Comparison of ENCODE assay signal across 22 mouse cellular contexts in genomic region chr2:59707922-59708706, GRCm38 (mm10).
DNase-seq lines count a peak whose midpoint lies in the region; ATAC-seq and TF ChIP-seq lines count a peak whose summit lies in the region.
"Had no signal": no experiment of that assay in that cellular context is flagged by ENCODE, and none has a peak within 500 bp of the region (broad histone marks: within the 10 kb centered on the region; RNA-seq: fewer than 3 reads in every experiment).

No protein-coding gene starts in this region.

- TF ChIP-seq EP300 in heart, postnatal 0 days (IDR thresholded peaks at IDR 0.05; ENCODE audit: low read depth), result no peak

- TF ChIP-seq POLR2A in liver, adult 2 months (IDR thresholded peaks at IDR 0.05; ENCODE audit: extremely low read depth, insufficient read depth, low read length), result no peak

- H3K27me3 ChIP-seq in heart, embryonic 10.5 days (ENCODE audit: insufficient read depth, poor library complexity, severe bottlenecking), result no peaks in the 10 kb centered on the region
- no peaks in the 10 kb centered on the region for H3K27me3 ChIP-seq in heart, postnatal 0 days (ENCODE audit: control insufficient read depth, insufficient read depth, low read length)
- H3K27me3 ChIP-seq in liver, adult 2 months (ENCODE audit: control insufficient read depth, insufficient read depth, low read length), result no peaks in the 10 kb centered on the region
- H3K27me3 ChIP-seq: embryonic facial prominence, embryonic 15.5 days; hindbrain, embryonic 15.5 days; limb, embryonic 15.5 days; neural tube, embryonic 13.5 days had no signal

- H3K79me2 ChIP-seq in liver, adult 2 months (ENCODE audit: control insufficient read depth, insufficient read depth, low read length), result no peaks in the 10 kb centered on the region

- H3K36me3 ChIP-seq in heart, embryonic 10.5 days, result 0 out of 2 replicates have a peak, but pooled peaks cover 13% of the 10 kb centered on the region
- H3K36me3 ChIP-seq in heart, postnatal 0 days (replicated peaks; ENCODE audit: control insufficient read depth, insufficient read depth, low read length), result 0 out of 2 replicates have a peak, but pooled peaks cover 6% of the 10 kb centered on the region
- no peaks in the 10 kb centered on the region for H3K36me3 ChIP-seq in liver, adult 2 months (ENCODE audit: control insufficient read depth, insufficient read depth, low read length)
- H3K36me3 ChIP-seq: embryonic facial prominence, embryonic 15.5 days; hindbrain, embryonic 15.5 days; limb, embryonic 15.5 days; neural tube, embryonic 13.5 days had no signal

- TF ChIP-seq CTCF in heart, postnatal 0 days (IDR thresholded peaks at IDR 0.05; ENCODE audit: low read depth), result no peak
- TF ChIP-seq CTCF in liver, adult 2 months (IDR thresholded peaks at IDR 0.05; ENCODE audit: low read depth, low read length), result no peak

- intact Hi-C loops in left cerebral cortex, postnatal 25 days (cut with DNase I), result no loop called here

- WGBS in heart, embryonic 10.5 days, result 37% methylated on average over 13 of the region's 13 CpGs
- 31% methylated on average over 13 of the region's 13 CpGs for WGBS in heart, postnatal 0 days
- WGBS in liver, adult 2 months, result 73% methylated on average over 13 of the region's 13 CpGs

- no peak for DNase-seq in heart, embryonic 10.5 days (ENCODE audit: low spot score)
- no peak for DNase-seq in heart, adult 8-10 months (ENCODE audit: low spot score)
- DNase-seq in heart, postnatal 0 days (ENCODE audit: low spot score), result peak; percentile 34
- no peak for DNase-seq in heart, postnatal 4 days
- DNase-seq in liver, adult 2 months (ENCODE audit: extremely low read depth, low read depth, low spot score), result peak; percentile 9
- no peak for DNase-seq in liver
- DNase-seq in left cerebral cortex, postnatal 25 days (ENCODE audit: low spot score in 2 of 2), result no peak
- DNase-seq: adrenal gland, postnatal 25 days; B cell, adult 2 months; cerebellum, adult 11-12 months; cerebellum, postnatal 14 days; kidney, adult 18-20 months; layer of hippocampus, postnatal 36 days; lung, embryonic 14.5 days; midbrain, embryonic 14.5 days; right cerebral cortex, postnatal 25 days; thymus, postnatal 36 days had no signal

- no peak overlapping the region for H3K9ac ChIP-seq in heart, postnatal 0 days (replicated peaks; ENCODE audit: low read depth, low read length)
- no peak overlapping the region for H3K9ac ChIP-seq in liver, adult 2 months (ENCODE audit: low read depth, low read length)
- H3K9ac ChIP-seq: embryonic facial prominence, embryonic 15.5 days; hindbrain, embryonic 15.5 days; limb, embryonic 15.5 days; lung, embryonic 14.5 days; neural tube, embryonic 13.5 days had no signal

- H3K9me3 ChIP-seq in heart, embryonic 10.5 days, result no peaks in the 10 kb centered on the region
- H3K9me3 ChIP-seq in heart, postnatal 0 days (replicated peaks; ENCODE audit: control insufficient read depth, low read length), result no peaks in the 10 kb centered on the region
- H3K9me3 ChIP-seq: embryonic facial prominence, embryonic 15.5 days; hindbrain, embryonic 15.5 days; limb, embryonic 15.5 days; neural tube, embryonic 13.5 days had no signal

- peak overlapping the region; percentile 66 for H3K27ac ChIP-seq in heart, embryonic 10.5 days
- H3K27ac ChIP-seq in heart, postnatal 0 days (ENCODE audit: low read depth), result peak overlapping the region; percentile 49; the same call in 1 of the 2 replicates
- peak overlapping the region; percentile 24; the same call in 1 of the 2 replicates for H3K27ac ChIP-seq in liver, adult 2 months (replicated peaks; ENCODE audit: insufficient read depth, low read depth, low read length)
- H3K27ac ChIP-seq in brown adipose tissue, adult 24 weeks (replicated peaks; ENCODE audit: low read depth, low read length), result peak overlapping the region; percentile 62; the same call in 1 of the 2 replicates
- H3K27ac ChIP-seq: embryonic facial prominence, embryonic 15.5 days; hindbrain, embryonic 15.5 days; limb, embryonic 15.5 days; neural tube, embryonic 13.5 days had no signal

- ATAC-seq in heart, postnatal 0 days (ENCODE audit: insufficient read depth, low read depth), result peak; percentile 49

- no peak overlapping the region for H3K4me3 ChIP-seq in heart, embryonic 10.5 days
- no peak overlapping the region for H3K4me3 ChIP-seq in heart, postnatal 0 days (ENCODE audit: low read depth, low read length)
- no peak overlapping the region for H3K4me3 ChIP-seq in liver, adult 2 months (ENCODE audit: insufficient read depth, low read depth, low read length)
- H3K4me3 ChIP-seq in brown adipose tissue, adult 24 weeks (ENCODE audit: insufficient read depth, low read depth, low read length), result no peak overlapping the region
- H3K4me3 ChIP-seq: embryonic facial prominence, embryonic 15.5 days; hindbrain, embryonic 15.5 days; limb, embryonic 15.5 days; neural tube, embryonic 13.5 days had no signal

- peaks cover 44% of the 10 kb centered on the region for H3K4me1 ChIP-seq in heart, embryonic 10.5 days
- H3K4me1 ChIP-seq in heart, postnatal 0 days (ENCODE audit: control insufficient read depth, insufficient read depth), result peaks cover 14% of the 10 kb centered on the region; the same call in 1 of the 2 replicates
- no peaks in the 10 kb centered on the region for H3K4me1 ChIP-seq in liver, adult 2 months (ENCODE audit: control insufficient read depth, insufficient read depth, low read length)
- peaks cover 13% of the 10 kb centered on the region for H3K4me1 ChIP-seq in brown adipose tissue, adult 24 weeks (ENCODE audit: control insufficient read depth, insufficient read depth, insufficient read length, low read length)
- H3K4me1 ChIP-seq: hindbrain, embryonic 15.5 days had no signal

- no peak overlapping the region for H3K4me2 ChIP-seq in heart, postnatal 0 days (ENCODE audit: low read depth, low read length)
- H3K4me2 ChIP-seq: embryonic facial prominence, embryonic 15.5 days; hindbrain, embryonic 15.5 days; limb, embryonic 15.5 days; lung, embryonic 14.5 days; neural tube, embryonic 13.5 days had no signal

Comparison
In these comparisons a context has a peak if more than half of its experiments do, and no peak if none do; other contexts are left out.
1. DNase-seq: peak in heart, postnatal 0 days (single experiment) and liver, adult 2 months (single experiment); none in heart, embryonic 10.5 days (single experiment), heart, adult 8-10 months (single experiment), heart, postnatal 4 days (single experiment), liver (single experiment) and left cerebral cortex, postnatal 25 days (0 of 2).
2. Peak in every context shown above with its lines, with median percentiles within 50 percentile points of each other: H3K27ac ChIP-seq.